In the genomic region with DNA sequence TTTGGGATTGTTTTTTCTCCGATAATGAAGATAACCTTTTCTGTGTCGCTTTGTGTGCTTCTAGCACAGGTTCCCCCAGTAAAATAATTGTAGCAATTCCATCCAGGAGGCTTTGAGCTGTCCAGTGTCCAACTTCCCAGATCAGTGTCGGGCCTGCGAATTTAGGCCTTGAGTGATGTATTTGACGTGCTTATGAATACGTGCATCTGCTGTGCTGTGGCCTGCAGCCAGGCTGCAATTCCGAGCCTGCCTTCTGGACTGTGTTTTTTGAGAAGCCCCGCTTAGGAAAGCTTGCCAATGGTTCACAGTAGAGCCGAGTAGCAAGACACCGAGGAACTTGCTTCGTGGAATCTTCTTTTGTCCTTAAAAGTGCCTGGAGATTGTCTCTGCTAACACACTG, we compare ENCODE assay signal across 10 mouse cellular contexts.
DNase-seq lines count a peak whose midpoint lies in the region; ATAC-seq and TF ChIP-seq lines count a peak whose summit lies in the region.
"Had no signal": no experiment of that assay in that cellular context is flagged by ENCODE, and none has a peak within 500 bp of the region (broad histone marks: within the 10 kb centered on the region; RNA-seq: fewer than 3 reads in every experiment).

No protein-coding gene starts in this region.

- no peaks in the 10 kb centered on the region for H3K36me3 ChIP-seq in kidney, postnatal 0 days (ENCODE audit: insufficient read depth, low read length)
- H3K36me3 ChIP-seq in limb, embryonic 13.5 days = no peaks in the 10 kb centered on the region
- H3K36me3 ChIP-seq in liver, postnatal 0 days (replicated peaks; ENCODE audit: insufficient read depth, low read length) = no peaks in the 10 kb centered on the region
- H3K36me3 ChIP-seq: embryonic facial prominence, embryonic 12.5 days had no signal

- 0 out of 2 replicates have a peak overlapping the region, but pooled peaks have one; percentile 10 for H3K9ac ChIP-seq in kidney, postnatal 0 days (ENCODE audit: low read depth, low read length)
- no peak overlapping the region for H3K9ac ChIP-seq in limb, embryonic 13.5 days
- no peak overlapping the region for H3K9ac ChIP-seq in liver, postnatal 0 days (replicated peaks)
- H3K9ac ChIP-seq: embryonic facial prominence, embryonic 12.5 days had no signal

- no peak for DNase-seq in kidney, postnatal 0 days (ENCODE audit: low spot score)
- no peak for DNase-seq in kidney, postnatal 36 days
- peak; percentile 32 for DNase-seq in cerebellum, adult 11 months
- DNase-seq in cerebellum, postnatal 14 days = peak; percentile 88
- no peak for DNase-seq in thymus, postnatal 36 days
- DNase-seq in liver, postnatal 0 days = no peak

- H3K4me2 ChIP-seq in kidney, postnatal 0 days (ENCODE audit: low read length) = no peak overlapping the region
- no peak overlapping the region for H3K4me2 ChIP-seq in limb, embryonic 13.5 days (replicated peaks)
- H3K4me2 ChIP-seq in liver, postnatal 0 days (ENCODE audit: low read depth, low read length) = no peak overlapping the region
- H3K4me2 ChIP-seq: embryonic facial prominence, embryonic 12.5 days had no signal

- no peaks in the 10 kb centered on the region for H3K9me3 ChIP-seq in kidney, postnatal 0 days (replicated peaks; ENCODE audit: low read length)
- no peaks in the 10 kb centered on the region for H3K9me3 ChIP-seq in limb, embryonic 13.5 days
- H3K9me3 ChIP-seq in liver, postnatal 0 days (ENCODE audit: low read length) = no peaks in the 10 kb centered on the region
- H3K9me3 ChIP-seq: embryonic facial prominence, embryonic 12.5 days had no signal

- H3K27ac ChIP-seq in kidney, postnatal 0 days = no peak overlapping the region
- H3K27ac ChIP-seq in limb, embryonic 13.5 days = peak overlapping the region; percentile 61
- H3K27ac ChIP-seq in liver, postnatal 0 days (ENCODE audit: low read depth) = no peak overlapping the region
- H3K27ac ChIP-seq: layer of hippocampus, adult 2 months had no signal

- peaks cover 4% of the 10 kb centered on the region; the same call in 1 of the 2 replicates for H3K4me1 ChIP-seq in kidney, postnatal 0 days (replicated peaks; ENCODE audit: insufficient read depth, low read length)
- peaks cover 44% of the 10 kb centered on the region for H3K4me1 ChIP-seq in limb, embryonic 13.5 days
- peaks cover 15% of the 10 kb centered on the region for H3K4me1 ChIP-seq in liver, postnatal 0 days (ENCODE audit: insufficient read depth)

- TF ChIP-seq EP300 in liver, postnatal 0 days (IDR thresholded peaks at IDR 0.05; ENCODE audit: low read depth) = no peak

- H3K4me3 ChIP-seq in kidney, postnatal 0 days (replicated peaks; ENCODE audit: low read depth, low read length) = no peak overlapping the region
- H3K4me3 ChIP-seq in limb, embryonic 13.5 days = no peak overlapping the region
- H3K4me3 ChIP-seq in liver, postnatal 0 days (ENCODE audit: low read depth, low read length) = no peak overlapping the region
- H3K4me3 ChIP-seq: embryonic facial prominence, embryonic 12.5 days; layer of hippocampus, adult 2 months had no signal

- WGBS in kidney, postnatal 0 days = 71% methylated on average over 11 of the region's 11 CpGs
- WGBS in limb, embryonic 13.5 days = 67% methylated on average over 11 of the region's 11 CpGs
- WGBS in liver, postnatal 0 days (ENCODE audit: insufficient replicate concordance) = 84% methylated on average over 11 of the region's 11 CpGs

- H3K27me3 ChIP-seq in kidney, postnatal 0 days (ENCODE audit: insufficient read depth, low read length) = no peaks in the 10 kb centered on the region
- no peaks in the 10 kb centered on the region for H3K27me3 ChIP-seq in limb, embryonic 13.5 days
- no peaks in the 10 kb centered on the region for H3K27me3 ChIP-seq in liver, postnatal 0 days (ENCODE audit: insufficient read depth, low read length)
- H3K27me3 ChIP-seq: embryonic facial prominence, embryonic 12.5 days had no signal

- ATAC-seq in kidney, postnatal 0 days (replicated peaks; ENCODE audit: low FRiP score, low read depth) = no peak
- ATAC-seq in limb, embryonic 13.5 days (ENCODE audit: low FRiP score, low read depth) = no peak
- ATAC-seq in megakaryocyte-erythroid progenitor cell, adult 5-6 weeks (replicated peaks; ENCODE audit: low FRiP score, low TSS enrichment, poor library complexity, severe bottlenecking) = no peak
- ATAC-seq in liver, postnatal 0 days = no peak

- TF ChIP-seq CTCF in kidney, postnatal 0 days (IDR thresholded peaks at IDR 0.05; ENCODE audit: low read depth) = no peak
- TF ChIP-seq CTCF in liver, postnatal 0 days (IDR thresholded peaks at IDR 0.05; ENCODE audit: low read depth) = no peak

Comparison
In these comparisons a context has a peak if more than half of its experiments do, and no peak if none do; other contexts are left out.
1. DNase-seq: peak in cerebellum, adult 11 months (single experiment) and cerebellum, postnatal 14 days (2 of 2); none in kidney, postnatal 0 days (single experiment), kidney, postnatal 36 days (0 of 2), thymus, postnatal 36 days (0 of 2) and liver, postnatal 0 days (single experiment).